Mouse (Mus musculus) liver, postnatal 0 days (tissue): Measurements from ENCODE around the gene Slc7a15. TPM values are rescaled to one million over a fixed set of nuclear protein-coding genes. Genes with fewer than 3 reads are reported as not detected.
A peak's percentile ranks its signal among the peaks of the same experiment; 100 is the strongest.

Experiments
- ATAC-seq: fragments of 200-750 bp; cut with Nextera tagmentation; 2 replicates; pipeline ENCODE4 v1.8.0; 2017; ENCODE audit warnings: mild to moderate bottlenecking, moderate library complexity
- DNase-seq: peaks from one replicate; pipeline ENCODE4 v3.0.0-alpha.2; 2016
- H3K27ac ChIP-seq: fragments of 300-500 bp; sonication (generic); 2 replicates; pipeline ENCODE4 v1.5.1; 2014; ENCODE audit warnings: antibody characterized with exemption, moderate library complexity, mild to moderate bottlenecking, low read depth
- H3K27me3 ChIP-seq: fragments of 300-500 bp; sonication (generic); 2 replicates; pipeline ENCODE4 v1.6.1; 2014; ENCODE audit warnings: low read length, control low read depth, mixed read lengths; ENCODE audit not compliant: insufficient read depth
- H3K36me3 ChIP-seq: fragments of 300-500 bp; sonication (generic); replicated peaks from 2 replicates; pipeline ENCODE4 v1.6.1; 2014; ENCODE audit warnings: mild to moderate bottlenecking, control low read depth, low read length, moderate library complexity, mixed read lengths; ENCODE audit not compliant: insufficient read depth
- H3K4me1 ChIP-seq: fragments of 300-500 bp; sonication (generic); 2 replicates; pipeline ENCODE4 v1.6.1; 2014; ENCODE audit warnings: antibody characterized with exemption, mild to moderate bottlenecking, control low read depth; ENCODE audit not compliant: insufficient read depth
- H3K4me2 ChIP-seq: fragments of 300-500 bp; sonication (generic); 2 replicates; pipeline ENCODE4 v1.6.1; 2014; ENCODE audit warnings: low read depth, mild to moderate bottlenecking, low read length, moderate library complexity, mixed read lengths
- H3K4me3 ChIP-seq: fragments of 300-500 bp; sonication (generic); 2 replicates; pipeline ENCODE4 v1.5.1; 2014; ENCODE audit warnings: low read depth, low read length
- H3K9ac ChIP-seq: fragments of 300-500 bp; sonication (generic); replicated peaks from 2 replicates; pipeline ENCODE4 v1.6.1; 2014; ENCODE audit warnings: mild to moderate bottlenecking, moderate library complexity
- H3K9me3 ChIP-seq: fragments of 300-500 bp; sonication (generic); 2 replicates; pipeline ENCODE4 v1.6.1; 2016; ENCODE audit warnings: mild to moderate bottlenecking, control low read depth, low read length, mixed read lengths
- CTCF ChIP-seq: sonication (generic); IDR thresholded peaks from 2 replicates; pipeline ENCODE4 v1.5.1; 2016; ENCODE audit warnings: antibody characterized with exemption, low read depth
- EP300 ChIP-seq: IDR thresholded peaks from 2 replicates; pipeline ENCODE4 v1.6.1; 2016; ENCODE audit warnings: antibody characterized with exemption, low read depth, mild to moderate bottlenecking
- WGBS: fragments of 180-500 bp; shearing (Covaris S2); extraction: QIAGEN DNeasy Blood & Tissue Kit; methylation state at CpG from one replicate; pipeline ENCODE4 v1.1.7; 2014; ENCODE audit not compliant: insufficient replicate concordance; 5-methylcytosine and 5-hydroxymethylcytosine counted together
- polyA plus RNA-seq: library from polyadenylated mRNA; unstranded; fragments of >200 nt; fragmentation: Nextera tagmentation; extraction: Ambion mirVana; gene quantifications from 2 replicates; pipeline ENCODE4 v1.2.1, GENCODE M21; 2015

The Slc7a15 gene
- polyA plus RNA-seq, 1 experiment from 2014 or later, result 0.49 TPM

DNA sequence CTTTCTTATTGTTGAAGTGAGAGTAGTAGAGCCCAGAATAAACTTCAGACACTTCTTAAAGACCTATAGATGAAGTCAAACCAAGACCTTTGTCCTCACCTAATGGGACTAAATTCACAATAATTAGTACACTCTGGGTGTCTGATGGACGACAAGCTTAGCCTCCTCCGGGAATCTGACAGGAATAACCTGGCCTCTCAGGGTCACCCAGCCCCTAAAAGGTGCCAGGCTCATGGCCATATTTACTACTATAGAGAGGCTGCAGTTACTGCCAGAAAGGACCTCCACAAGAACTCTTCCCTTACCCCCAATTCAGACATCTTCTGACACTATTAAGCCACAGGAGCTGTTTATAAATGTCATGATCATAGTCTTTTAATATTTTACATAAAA is 101.6 kb downstream of the Slc7a15 start:
- peaks cover 26% of the 10 kb centered on the region for H3K4me1 ChIP-seq
- ATAC-seq, result no peak
- no peaks in the 10 kb centered on the region for H3K27me3 ChIP-seq
- H3K9me3 ChIP-seq, result no peaks in the 10 kb centered on the region
- H3K4me3 ChIP-seq, result peak overlapping the region; percentile 85
- peak overlapping the region; percentile 72 for H3K4me2 ChIP-seq
- no peak overlapping the region for H3K27ac ChIP-seq
- WGBS, result 43% methylated on average over 2 of the region's 2 CpGs
- no peaks in the 10 kb centered on the region for H3K36me3 ChIP-seq
- TF ChIP-seq EP300 (no peak), CTCF (no peak)
- peak overlapping the region; percentile 99 for H3K9ac ChIP-seq
- DNase-seq, result no peak

GRCm38 (mm10) chr12:8496679-8497313 is 102.1 kb downstream of the Slc7a15 start:
- Histone ChIP-seq H3K4me1 (peaks cover 26% of the 10 kb centered on the region), H3K4me3 (peak overlapping the region; percentile 85; the same call in 1 of the 2 replicates), H3K4me2 (peak overlapping the region; percentile 72), H3K36me3 (no peaks in the 10 kb centered on the region), H3K27ac (peak overlapping the region; percentile 81; the same call in 1 of the 2 replicates), H3K27me3 (no peaks in the 10 kb centered on the region), H3K9ac (no peak overlapping the region), H3K9me3 (no peaks in the 10 kb centered on the region)
- DNase-seq, result no peak
- WGBS, result 51% methylated on average over 2 of the region's 2 CpGs
- TF ChIP-seq EP300, result no peak
- no peak for TF ChIP-seq CTCF
- ATAC-seq, result no peak

GRCm38 (mm10) chr12:8495881-8496678 is 102.8 kb downstream of the Slc7a15 start:
- Histone ChIP-seq H3K4me2 (peak overlapping the region; percentile 72), H3K36me3 (no peaks in the 10 kb centered on the region), H3K9ac (peak overlapping the region; percentile 35; the same call in 1 of the 2 replicates), H3K4me3 (no peak overlapping the region), H3K4me1 (peaks cover 22% of the 10 kb centered on the region), H3K27me3 (no peaks in the 10 kb centered on the region), H3K9me3 (no peaks in the 10 kb centered on the region), H3K27ac (peak overlapping the region; percentile 81)
- ATAC-seq (no peak), DNase-seq (peak; percentile 42)
- WGBS, result 35% methylated on average over 15 of the region's 15 CpGs
- TF ChIP-seq EP300, result no peak
- no peak for TF ChIP-seq CTCF

GRCm38 (mm10) chr12:8494675-8495074 is 104.2 kb downstream of the Slc7a15 start:
- no peaks in the 10 kb centered on the region for H3K27me3 ChIP-seq
- 56% methylated on average over 3 of the region's 3 CpGs for WGBS
- DNase-seq, result no peak
- peaks cover 18% of the 10 kb centered on the region for H3K4me1 ChIP-seq
- no peak overlapping the region for H3K27ac ChIP-seq
- ATAC-seq, result no peak
- H3K9me3 ChIP-seq, result no peaks in the 10 kb centered on the region
- no peak overlapping the region for H3K4me2 ChIP-seq
- H3K36me3 ChIP-seq, result no peaks in the 10 kb centered on the region
- no peak overlapping the region for H3K4me3 ChIP-seq
- no peak overlapping the region for H3K9ac ChIP-seq
- TF ChIP-seq CTCF (no peak), EP300 (no peak)

DNA sequence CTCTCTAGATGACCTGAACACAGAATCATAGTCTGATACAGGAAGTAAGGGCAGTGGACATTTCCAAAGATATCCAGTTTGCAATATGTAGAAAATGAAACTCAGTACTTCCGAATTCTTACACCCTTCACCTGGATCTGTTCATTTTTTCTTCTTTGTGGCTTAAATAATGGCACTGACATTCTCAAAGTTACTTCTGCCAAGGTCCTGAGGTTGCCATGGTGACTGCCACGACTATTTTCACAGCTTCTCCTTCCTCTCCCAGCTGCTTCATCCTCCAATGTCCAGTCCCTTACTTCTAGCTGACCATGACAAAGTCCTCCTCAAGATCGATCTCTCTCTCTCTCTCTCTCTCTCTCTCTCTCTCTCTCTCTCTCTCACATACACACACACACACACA is 105.5 kb downstream of the Slc7a15 start:
- Histone ChIP-seq H3K9ac (no peak overlapping the region), H3K4me1 (peaks cover 18% of the 10 kb centered on the region), H3K27ac (no peak overlapping the region), H3K4me2 (no peak overlapping the region), H3K4me3 (no peak overlapping the region), H3K27me3 (no peaks in the 10 kb centered on the region), H3K36me3 (no peaks in the 10 kb centered on the region), H3K9me3 (no peaks in the 10 kb centered on the region)
- DNase-seq (no peak), ATAC-seq (no peak)
- WGBS, result 40% methylated on average over 3 of the region's 3 CpGs
- TF ChIP-seq EP300 (no peak), CTCF (no peak)

GRCm38 (mm10) chr12:8489098-8489497 is 109.8 kb downstream of the Slc7a15 start:
- H3K9me3 ChIP-seq, result no peaks in the 10 kb centered on the region
- H3K4me1 ChIP-seq, result no peaks in the 10 kb centered on the region
- no peak overlapping the region for H3K4me2 ChIP-seq
- H3K4me3 ChIP-seq, result no peak overlapping the region
- H3K36me3 ChIP-seq, result no peaks in the 10 kb centered on the region
- TF ChIP-seq EP300 (no peak), CTCF (no peak)
- ATAC-seq (no peak), DNase-seq (no peak)
- WGBS, result 79% methylated on average over 4 of the region's 4 CpGs
- no peaks in the 10 kb centered on the region for H3K27me3 ChIP-seq
- no peak overlapping the region for H3K9ac ChIP-seq
- H3K27ac ChIP-seq, result no peak overlapping the region
